Mouse (Mus musculus) spleen, adult 2 months (tissue): ENCODE measurements around the gene B4galt4. TPM values are rescaled to one million over a fixed set of nuclear protein-coding genes. Genes with fewer than 3 reads are reported as not detected.
"Not testable (repeated sequence)": the region's sequence is repeated elsewhere in the genome, so short reads cannot be mapped to it uniquely, and the experiment has no call there.

Experiments
- DNase-seq, 2 experiments: peaks; one replicate each; pipeline versions ENCODE4 v3.0.0 to v3.0.0-alpha.2; 2012 to 2021; ENCODE audit warnings: low spot score in 2 of 2, low read depth in 1 of 2
- H3K27ac ChIP-seq: fragments of 200-500 bp; 2 replicates; pipeline ENCODE4 v1.5.1; 2012; ENCODE audit warnings: low read length, inconsistent platforms; ENCODE audit not compliant: insufficient read depth
- H3K27me3 ChIP-seq: fragments of 200-500 bp; 2 replicates; pipeline ENCODE4 v1.6.1; 2012; ENCODE audit warnings: mild to moderate bottlenecking, moderate library complexity, low read length, inconsistent platforms; ENCODE audit not compliant: control insufficient read depth, insufficient read depth
- H3K36me3 ChIP-seq: fragments of 200-500 bp; 2 replicates; pipeline ENCODE4 v1.6.1; 2012; ENCODE audit warnings: mild to moderate bottlenecking, low read length, inconsistent platforms; ENCODE audit not compliant: control insufficient read depth, insufficient read depth
- H3K4me1 ChIP-seq: fragments of 200-500 bp; 2 replicates; pipeline ENCODE4 v1.6.1; 2011; ENCODE audit warnings: inconsistent platforms; ENCODE audit not compliant: control insufficient read depth, insufficient read depth, insufficient read length
- H3K4me3 ChIP-seq: fragments of 200-500 bp; 2 replicates; pipeline ENCODE4 v1.5.1; 2011; ENCODE audit warnings: mild to moderate bottlenecking, inconsistent platforms; ENCODE audit not compliant: insufficient read depth, insufficient read length; ENCODE audit errors: extremely low read depth
- CTCF ChIP-seq: fragments of 200-500 bp; IDR thresholded peaks from 2 replicates; pipeline ENCODE4 v1.5.1; 2011; ENCODE audit warnings: mild to moderate bottlenecking, inconsistent platforms; ENCODE audit not compliant: insufficient read depth, insufficient read length, insufficient replicate concordance; ENCODE audit errors: extremely low read depth
- POLR2A ChIP-seq: fragments of 200-500 bp; IDR thresholded peaks from 2 replicates; pipeline ENCODE4 v1.6.1; 2011; ENCODE audit warnings: low read depth, low read length, inconsistent platforms
- WGBS: fragments of 180-500 bp; shearing (Covaris S2); methylation state at CpG from one replicate; pipeline ENCODE4 v1.1.7; 2018; 5-methylcytosine and 5-hydroxymethylcytosine counted together
- polyA plus RNA-seq: library from polyadenylated mRNA; depleted of rRNA; stranded (reverse); fragments of >200 nt; gene quantifications from 2 replicates; pipeline ENCODE4 v1.2.3, GENCODE M21; 2012

The B4galt4 gene
- polyA plus RNA-seq, 1 experiment: 2.3 TPM

- Histone ChIP-seq H3K4me1 (peaks cover 10% of the 10 kb centered on the region; the same call in 1 of the 2 replicates), H3K27ac (peak within 1 kb of the TSS; percentile 83), H3K4me3 (peak within 1 kb of the TSS; percentile 71), H3K27me3 (no peaks in the 10 kb centered on the region), H3K36me3 (no peaks in the 10 kb centered on the region)
- under 1% methylated on average over 72 of the region's 74 CpGs for WGBS
- peak in 1 of 2 experiments; percentile 64 for DNase-seq
- no peak for TF ChIP-seq CTCF
- peak; percentile 28 for TF ChIP-seq POLR2A
Measured at GRCm38 (mm10) chr16:38712581-38713403, 29.3 kb upstream of the B4galt4 start, which contains the start of gene Arhgap31. Gene Arhgap31, minus strand, starts transcription at chr16:38713274.

- 14% methylated on average over 17 of the region's 17 CpGs for whole genome bisulfite sequencing
- peak overlapping the region; percentile 83 for H3K27ac ChIP-seq
- H3K4me1 ChIP-seq: peaks cover 10% of the 10 kb centered on the region; the same call in 1 of the 2 replicates
- DNase-seq: no peak
- no peaks in the 10 kb centered on the region for H3K27me3 ChIP-seq
- TF ChIP-seq POLR2A (no peak), CTCF (no peak)
- peak overlapping the region; percentile 71 for H3K4me3 ChIP-seq
- H3K36me3 ChIP-seq: no peaks in the 10 kb centered on the region
Measured at GRCm38 (mm10) chr16:38713404-38714258, 28.4 kb upstream of the B4galt4 start.

GRCm38 (mm10) chr16:38714259-38714526 lies 27.9 kb upstream of the B4galt4 start:
- Histone ChIP-seq H3K4me1 (peaks cover 10% of the 10 kb centered on the region; the same call in 1 of the 2 replicates), H3K4me3 (peak overlapping the region; percentile 39), H3K27ac (peak overlapping the region; percentile 83)
- H3K36me3 ChIP-seq, DNase-seq, H3K27me3 ChIP-seq: not testable (repeated sequence)
- WGBS: 17% methylated on average over 11 of the region's 12 CpGs

- WGBS: 90% methylated on average over 9 of the region's 9 CpGs
- TF ChIP-seq POLR2A: no peak
- TF ChIP-seq CTCF: no peak
- no peaks in the 10 kb centered on the region for H3K4me1 ChIP-seq
Measured at GRCm38 (mm10) chr16:38721377-38721776, 20.7 kb upstream of the B4galt4 start.

GRCm38 (mm10) chr16:38724256-38724655 lies 17.8 kb upstream of the B4galt4 start:
- no peak overlapping the region for H3K4me3 ChIP-seq
- H3K36me3 ChIP-seq: no peaks in the 10 kb centered on the region
- WGBS: 46% methylated on average over 8 of the region's 8 CpGs
- no peak for DNase-seq
- H3K4me1 ChIP-seq: no peaks in the 10 kb centered on the region
- no peak overlapping the region for H3K27ac ChIP-seq
- TF ChIP-seq CTCF (no peak), POLR2A (no peak)
- no peaks in the 10 kb centered on the region for H3K27me3 ChIP-seq

More at GRCm38 (mm10) chr16:38721377-38721776, 20.7 kb upstream of the B4galt4 start:
- Histone ChIP-seq H3K27ac (no peak overlapping the region), H3K4me3 (no peak overlapping the region), H3K27me3 (no peaks in the 10 kb centered on the region), H3K36me3 (no peaks in the 10 kb centered on the region)
- no peak for DNase-seq

- Histone ChIP-seq H3K36me3 (no peaks in the 10 kb centered on the region), H3K27me3 (no peaks in the 10 kb centered on the region), H3K4me3 (no peak overlapping the region), H3K27ac (no peak overlapping the region), H3K4me1 (no peaks in the 10 kb centered on the region; the same call in 1 of the 2 replicates)
- TF ChIP-seq CTCF (no peak), POLR2A (no peak)
- 39% methylated on average over 13 of the region's 13 CpGs for WGBS
- DNase-seq: no peak
Measured at GRCm38 (mm10) chr16:38724974-38725373, 17.1 kb upstream of the B4galt4 start.
